Mouse (Mus musculus) neural tube, embryonic 12.5 days (tissue): Measurements from ENCODE around the gene Adam11. TPM values are rescaled to one million over a fixed set of nuclear protein-coding genes. Genes with fewer than 3 reads are reported as not detected.

Source experiments
- ATAC-seq: fragments of 200-750 bp; cut with Nextera tagmentation; 2 replicates; pipeline ENCODE4 v1.8.0; 2017; ENCODE audit warnings: low read depth, mild to moderate bottlenecking, moderate TSS enrichment, moderate library complexity; ENCODE audit not compliant: low FRiP score
- H3K27ac ChIP-seq: fragments of 300-500 bp; sonication (generic); 2 replicates; pipeline ENCODE4 v1.5.1; 2016
- H3K27me3 ChIP-seq: fragments of 300-500 bp; sonication (generic); replicated peaks from 2 replicates; pipeline ENCODE4 v1.6.1; 2016; ENCODE audit warnings: mild to moderate bottlenecking
- H3K36me3 ChIP-seq: fragments of 300-500 bp; sonication (generic); 2 replicates; pipeline ENCODE4 v1.6.1; 2016; ENCODE audit warnings: mild to moderate bottlenecking
- H3K4me1 ChIP-seq: fragments of 300-500 bp; sonication (generic); 2 replicates; pipeline ENCODE4 v1.6.1; 2016
- H3K4me2 ChIP-seq: fragments of 300-500 bp; sonication (generic); replicated peaks from 2 replicates; pipeline ENCODE4 v1.6.1; 2016; ENCODE audit warnings: mild to moderate bottlenecking
- H3K4me3 ChIP-seq: fragments of 300-500 bp; sonication (generic); 2 replicates; pipeline ENCODE4 v1.5.1; 2016
- H3K9ac ChIP-seq: fragments of 300-500 bp; sonication (generic); 2 replicates; pipeline ENCODE4 v1.6.1; 2016; ENCODE audit warnings: mild to moderate bottlenecking
- H3K9me3 ChIP-seq: fragments of 300-500 bp; sonication (generic); 2 replicates; pipeline ENCODE4 v1.6.1; 2016; ENCODE audit warnings: mild to moderate bottlenecking
- WGBS: fragments of 180-500 bp; shearing (Covaris S2); methylation state at CpG from one replicate; pipeline ENCODE4 v1.1.7; 2016; 5-methylcytosine and 5-hydroxymethylcytosine counted together
- polyA plus RNA-seq: library from polyadenylated mRNA; unstranded; fragments of >200 nt; fragmentation: Nextera tagmentation; extraction: Ambion mirVana; gene quantifications from 2 replicates; pipeline ENCODE4 v1.2.1, GENCODE M21; 2016

The Adam11 gene
- polyA plus RNA-seq, 1 experiment from 2014 or later, result 41.6 TPM

GRCm38 (mm10) chr11:102772771-102773700 lies 11.8 kb downstream of the Adam11 start:
- ATAC-seq, result no peak
- Histone ChIP-seq H3K9me3 (no peaks in the 10 kb centered on the region), H3K4me2 (peak overlapping the region; percentile 32), H3K9ac (peak overlapping the region; percentile 81; the same call in 1 of the 2 replicates), H3K27me3 (no peaks in the 10 kb centered on the region; the same call in 1 of the 2 replicates), H3K27ac (no peak overlapping the region), H3K4me3 (no peak overlapping the region), H3K36me3 (peaks cover 12% of the 10 kb centered on the region), H3K4me1 (peaks cover 53% of the 10 kb centered on the region)
- 64% methylated on average over 18 of the region's 18 CpGs for WGBS

- peak; percentile 52 for ATAC-seq
- under 1% methylated on average over 46 of the region's 46 CpGs for WGBS
These were observed 12.7 kb downstream of the Adam11 start for GRCm38 (mm10) chr11:102773713-102774611.

GRCm38 (mm10) chr11:102774621-102775141 lies 13.4 kb downstream of the Adam11 start:
- H3K27me3 ChIP-seq, result no peaks in the 10 kb centered on the region; the same call in 1 of the 2 replicates
- peaks cover 54% of the 10 kb centered on the region for H3K4me1 ChIP-seq

More at GRCm38 (mm10) chr11:102773713-102774611, 12.7 kb downstream of the Adam11 start:
- Histone ChIP-seq H3K4me2 (peak overlapping the region; percentile 93), H3K4me1 (peaks cover 53% of the 10 kb centered on the region), H3K27me3 (no peaks in the 10 kb centered on the region; the same call in 1 of the 2 replicates), H3K27ac (peak overlapping the region; percentile 92), H3K36me3 (peaks cover 12% of the 10 kb centered on the region), H3K9me3 (no peaks in the 10 kb centered on the region), H3K4me3 (peak overlapping the region; percentile 51), H3K9ac (peak overlapping the region; percentile 81)

GRCm38 (mm10) chr11:102777598-102777997 lies 16.4 kb downstream of the Adam11 start:
- Histone ChIP-seq H3K9ac (peak overlapping the region; percentile 56), H3K27me3 (no peaks in the 10 kb centered on the region), H3K4me2 (peak overlapping the region; percentile 47), H3K27ac (no peak overlapping the region), H3K9me3 (no peaks in the 10 kb centered on the region), H3K4me3 (no peak overlapping the region), H3K36me3 (peaks cover 12% of the 10 kb centered on the region), H3K4me1 (peaks cover 32% of the 10 kb centered on the region)
- ATAC-seq, result no peak
- 37% methylated on average over 21 of the region's 21 CpGs for WGBS

More at GRCm38 (mm10) chr11:102774621-102775141, 13.4 kb downstream of the Adam11 start:
- ATAC-seq, result peak; percentile 77
- Histone ChIP-seq H3K9ac (peak overlapping the region; percentile 81), H3K4me2 (peak overlapping the region; percentile 93), H3K4me3 (peak overlapping the region; percentile 51), H3K27ac (peak overlapping the region; percentile 92), H3K36me3 (peaks cover 12% of the 10 kb centered on the region), H3K9me3 (no peaks in the 10 kb centered on the region)
- 3% methylated on average over 25 of the region's 25 CpGs for WGBS

GRCm38 (mm10) chr11:102778165-102778564 lies 16.9 kb downstream of the Adam11 start:
- Histone ChIP-seq H3K4me1 (peaks cover 27% of the 10 kb centered on the region), H3K4me3 (no peak overlapping the region), H3K4me2 (peak overlapping the region; percentile 47), H3K9me3 (no peaks in the 10 kb centered on the region), H3K27ac (no peak overlapping the region), H3K9ac (no peak overlapping the region; the same call in 1 of the 2 replicates), H3K36me3 (peaks cover 12% of the 10 kb centered on the region), H3K27me3 (no peaks in the 10 kb centered on the region)
- 33% methylated on average over 14 of the region's 14 CpGs for WGBS
- no peak for ATAC-seq

- Histone ChIP-seq H3K27ac (no peak overlapping the region), H3K36me3 (peaks cover 12% of the 10 kb centered on the region), H3K9ac (no peak overlapping the region), H3K4me1 (peaks cover 23% of the 10 kb centered on the region), H3K9me3 (no peaks in the 10 kb centered on the region), H3K4me2 (no peak overlapping the region), H3K4me3 (no peak overlapping the region), H3K27me3 (no peaks in the 10 kb centered on the region)
- no peak for ATAC-seq
- WGBS, result 52% methylated on average over 5 of the region's 5 CpGs
These were observed 17.4 kb downstream of the Adam11 start for GRCm38 (mm10) chr11:102778597-102778996.

GRCm38 (mm10) chr11:102779081-102779638 lies 17.9 kb downstream of the Adam11 start:
- Histone ChIP-seq H3K4me2 (no peak overlapping the region), H3K27me3 (no peaks in the 10 kb centered on the region), H3K4me1 (peaks cover 22% of the 10 kb centered on the region), H3K9ac (no peak overlapping the region), H3K27ac (no peak overlapping the region), H3K4me3 (no peak overlapping the region), H3K9me3 (no peaks in the 10 kb centered on the region), H3K36me3 (peaks cover 12% of the 10 kb centered on the region)
- 83% methylated on average over 8 of the region's 8 CpGs for WGBS
- no peak for ATAC-seq

GRCm38 (mm10) chr11:102779824-102780223 lies 18.6 kb downstream of the Adam11 start:
- H3K4me3 ChIP-seq, result no peak overlapping the region
- H3K4me2 ChIP-seq, result no peak overlapping the region
- H3K4me1 ChIP-seq, result peaks cover 22% of the 10 kb centered on the region
- H3K9ac ChIP-seq, result no peak overlapping the region
- H3K36me3 ChIP-seq, result peaks cover 12% of the 10 kb centered on the region
- no peak for ATAC-seq
- no peaks in the 10 kb centered on the region for H3K9me3 ChIP-seq
- H3K27me3 ChIP-seq, result no peaks in the 10 kb centered on the region
- 76% methylated on average over 7 of the region's 7 CpGs for WGBS
- no peak overlapping the region for H3K27ac ChIP-seq

GRCm38 (mm10) chr11:102780271-102780985 lies 19.2 kb downstream of the Adam11 start:
- Histone ChIP-seq H3K9ac (no peak overlapping the region), H3K4me2 (no peak overlapping the region)

GRCm38 (mm10) chr11:102780986-102781351 lies 19.7 kb downstream of the Adam11 start:
- H3K4me1 ChIP-seq, result peaks cover 11% of the 10 kb centered on the region; the same call in 1 of the 2 replicates
- peaks cover 12% of the 10 kb centered on the region for H3K36me3 ChIP-seq
- no peak overlapping the region for H3K4me3 ChIP-seq
- WGBS, result 79% methylated on average over 10 of the region's 10 CpGs
- ATAC-seq, result no peak
- H3K27me3 ChIP-seq, result no peaks in the 10 kb centered on the region
- H3K9me3 ChIP-seq, result no peaks in the 10 kb centered on the region
- H3K9ac ChIP-seq, result no peak overlapping the region
- no peak overlapping the region for H3K27ac ChIP-seq
- H3K4me2 ChIP-seq, result no peak overlapping the region

More at GRCm38 (mm10) chr11:102780271-102780985, 19.2 kb downstream of the Adam11 start:
- H3K27ac ChIP-seq, result no peak overlapping the region
- H3K27me3 ChIP-seq, result no peaks in the 10 kb centered on the region
- H3K4me3 ChIP-seq, result no peak overlapping the region
- H3K36me3 ChIP-seq, result peaks cover 12% of the 10 kb centered on the region
- H3K4me1 ChIP-seq, result peaks cover 16% of the 10 kb centered on the region
- no peak for ATAC-seq
- 47% methylated on average over 11 of the region's 11 CpGs for WGBS
- H3K9me3 ChIP-seq, result no peaks in the 10 kb centered on the region

GRCm38 (mm10) chr11:102781523-102781922 lies 20.3 kb downstream of the Adam11 start:
- H3K4me3 ChIP-seq, result no peak overlapping the region
- WGBS, result 86% methylated on average over 4 of the region's 4 CpGs
- H3K4me1 ChIP-seq, result peaks cover 11% of the 10 kb centered on the region; the same call in 1 of the 2 replicates
- H3K27ac ChIP-seq, result no peak overlapping the region
- H3K4me2 ChIP-seq, result no peak overlapping the region
- ATAC-seq, result no peak
- H3K27me3 ChIP-seq, result no peaks in the 10 kb centered on the region
- peaks cover 8% of the 10 kb centered on the region for H3K36me3 ChIP-seq
- H3K9me3 ChIP-seq, result no peaks in the 10 kb centered on the region
- H3K9ac ChIP-seq, result no peak overlapping the region
